Mouse (Mus musculus) cerebellum, postnatal 4 days (tissue): Measurements from ENCODE around the gene Dhx37.
"Not testable (repeated sequence)": the region's sequence is repeated elsewhere in the genome, so short reads cannot be mapped to it uniquely, and the experiment has no call there.

Source experiments
- DNase-seq, 2 experiments: peaks; one replicate each; pipeline ENCODE4 v3.0.0; 2022; ENCODE audit warnings: low spot score in 2 of 2, mixed read lengths in 1 of 2

Gene Dhx37

GRCm38 (mm10) chr5:125389579-125390441 is 44.1 kb downstream of the Dhx37 start, which contains the start of gene Ubc:
Gene Ubc (minus strand): TSS chr5:125390202.
- peak; percentile 72 to 89 for DNase-seq

DNA sequence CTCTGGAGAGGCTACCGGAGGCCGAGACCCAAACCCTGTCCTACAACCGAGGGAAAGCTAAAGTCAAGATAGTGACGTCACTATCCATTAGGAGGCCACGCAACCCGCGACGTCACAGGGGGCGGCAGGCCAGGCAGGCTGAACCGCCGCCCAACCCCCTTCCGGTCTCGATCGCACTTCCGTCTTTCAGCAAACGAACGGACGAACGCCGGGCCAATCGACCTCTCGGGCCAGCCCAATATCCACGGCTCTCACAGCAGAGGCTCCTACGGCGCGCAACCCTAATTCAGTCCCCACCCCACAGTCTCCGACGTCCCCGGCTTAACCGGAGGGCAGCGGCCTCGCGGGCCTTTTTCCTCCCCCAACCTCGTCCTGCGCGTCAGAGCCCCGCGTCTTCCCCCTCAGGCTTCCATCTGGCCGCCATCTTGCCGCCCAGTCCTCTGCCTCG is 44.8 kb downstream of the Dhx37 start, which contains the start of gene Gm10382:
TSS of gene Gm10382 (plus strand) at position 192 of the 448 bp plus-strand sequence.
- peak; percentile 58 to 77 for DNase-seq

DNA sequence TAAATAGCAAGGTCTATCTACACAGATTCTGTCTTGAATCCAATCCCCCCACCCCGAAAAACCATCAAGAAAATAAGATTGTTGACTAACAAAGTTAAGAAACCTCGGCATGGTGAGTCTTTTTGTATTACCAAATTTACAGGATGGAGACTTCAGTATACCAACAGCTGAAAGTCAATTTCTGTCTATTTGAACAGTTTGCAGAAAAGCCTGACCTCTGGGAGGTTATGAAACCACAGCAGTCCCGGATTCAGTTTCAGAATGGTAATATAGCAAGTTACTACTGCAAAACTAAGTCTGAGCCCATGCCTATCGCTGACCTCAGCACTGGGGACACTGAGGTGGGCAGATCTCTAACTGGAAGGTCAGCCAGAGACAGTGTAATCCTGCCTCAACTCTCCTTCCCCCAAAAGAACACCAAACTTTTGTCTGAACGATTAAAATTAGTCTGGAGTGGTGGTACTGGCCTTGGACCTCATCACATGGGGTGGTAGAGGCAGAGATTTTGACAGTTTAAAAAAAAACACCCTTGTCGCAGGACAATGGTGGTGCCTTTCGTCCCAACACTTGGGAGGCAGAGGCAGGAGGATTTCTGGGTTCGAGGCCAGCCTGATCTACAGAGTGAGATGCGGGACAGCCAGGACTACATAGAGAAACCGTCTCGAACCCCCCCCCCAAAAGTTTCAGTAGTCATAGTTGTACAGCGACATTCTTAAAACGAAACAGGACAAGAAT is 45.4 kb downstream of the Dhx37 start:
- DNase-seq = no peak

GRCm38 (mm10) chr5:125387295-125387694 is 46.6 kb downstream of the Dhx37 start:
- not testable (repeated sequence) for DNase-seq

- DNase-seq = no peak
These were observed 48.5 kb downstream of the Dhx37 start for GRCm38 (mm10) chr5:125385215-125385940.

- no peak for DNase-seq
These were observed 49.3 kb downstream of the Dhx37 start for GRCm38 (mm10) chr5:125384512-125385214.

- no peak for DNase-seq
These were observed 50.1 kb downstream of the Dhx37 start for GRCm38 (mm10) chr5:125383637-125384420.

DNA sequence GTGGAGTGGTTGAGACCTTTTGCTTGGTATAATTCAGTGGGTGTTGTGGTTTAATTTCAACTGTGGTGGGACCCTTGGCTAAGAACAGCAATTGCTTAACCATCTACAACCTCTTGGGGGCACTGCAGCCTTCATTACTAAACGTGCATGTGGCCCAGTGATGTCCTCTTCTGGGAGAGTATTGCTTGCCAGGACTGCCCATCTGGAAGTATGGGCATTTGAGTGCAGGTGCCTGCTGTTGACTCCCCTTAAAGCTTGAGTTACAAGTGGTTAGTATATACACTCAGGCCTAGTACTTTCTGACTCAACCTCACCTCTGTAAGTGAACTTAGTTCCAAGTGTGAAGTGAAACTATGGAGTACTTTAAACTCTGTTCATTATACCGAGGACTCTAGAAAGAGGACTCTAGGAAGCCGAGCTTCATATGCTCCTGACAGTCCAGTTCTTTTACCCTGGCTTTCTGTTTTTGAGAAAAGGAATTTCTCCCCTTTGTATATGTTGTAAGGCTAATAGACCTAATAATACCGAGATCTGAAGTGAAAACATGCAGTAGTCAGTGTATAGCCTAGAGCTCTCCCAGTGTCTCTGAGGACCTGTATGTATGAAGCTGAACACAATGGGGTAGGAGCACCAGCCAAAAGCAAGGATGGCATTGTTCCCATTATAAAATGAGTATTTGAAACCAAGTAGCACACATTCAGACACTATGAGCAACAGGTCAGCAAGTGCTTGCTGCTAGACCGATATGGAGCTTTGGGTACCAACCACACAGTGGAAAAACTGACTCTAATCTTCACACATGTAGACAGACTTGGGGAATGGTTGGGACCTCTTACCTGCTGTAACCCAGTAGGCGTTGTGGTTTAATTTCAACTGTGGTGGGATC is 51.0 kb downstream of the Dhx37 start:
- DNase-seq = peak in 1 of 2 experiments; percentile 56

GRCm38 (mm10) chr5:125381954-125382672 is 51.8 kb downstream of the Dhx37 start:
- DNase-seq = no peak

DNA sequence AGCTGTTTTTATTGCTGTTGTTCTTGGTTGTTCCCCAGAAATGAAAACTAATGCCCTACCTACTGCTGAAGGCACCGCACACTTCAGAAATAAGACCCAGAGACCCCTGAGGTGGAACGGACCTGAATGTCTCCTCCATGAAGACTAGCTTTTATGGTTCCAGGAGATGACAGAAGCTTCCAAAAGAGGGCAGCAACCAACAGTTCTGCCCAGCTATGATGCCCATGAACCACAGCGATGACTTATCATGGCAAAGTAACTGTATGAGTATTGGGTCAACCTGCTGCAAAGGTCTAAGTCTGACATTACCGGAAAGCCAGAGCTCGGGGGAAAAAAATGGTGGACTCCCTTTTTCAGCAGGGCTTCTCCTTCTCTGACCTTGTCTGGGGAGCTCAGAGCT is 55.0 kb downstream of the Dhx37 start:
- DNase-seq = no peak

GRCm38 (mm10) chr5:125377214-125377613 is 56.7 kb downstream of the Dhx37 start:
- no peak for DNase-seq

DNA sequence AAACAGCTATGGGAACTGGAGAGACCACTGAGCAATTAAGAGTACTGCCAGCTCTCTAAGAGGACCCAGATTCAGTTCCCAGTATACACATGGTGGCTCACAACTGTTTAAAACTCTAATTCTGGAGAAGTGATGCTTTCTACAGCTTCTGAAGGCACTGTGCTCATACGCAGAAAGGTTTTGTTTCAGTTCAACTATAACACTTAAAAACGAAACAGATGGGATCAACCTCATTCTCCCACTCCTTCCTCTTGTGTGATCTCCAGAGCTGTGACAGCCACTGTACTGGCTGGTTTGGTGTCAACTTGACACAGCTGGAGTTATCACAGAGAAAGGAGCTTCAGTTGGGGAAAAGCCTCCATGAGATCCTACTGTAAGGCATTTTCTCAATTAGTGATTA is 58.0 kb downstream of the Dhx37 start:
- DNase-seq = no peak

DNA sequence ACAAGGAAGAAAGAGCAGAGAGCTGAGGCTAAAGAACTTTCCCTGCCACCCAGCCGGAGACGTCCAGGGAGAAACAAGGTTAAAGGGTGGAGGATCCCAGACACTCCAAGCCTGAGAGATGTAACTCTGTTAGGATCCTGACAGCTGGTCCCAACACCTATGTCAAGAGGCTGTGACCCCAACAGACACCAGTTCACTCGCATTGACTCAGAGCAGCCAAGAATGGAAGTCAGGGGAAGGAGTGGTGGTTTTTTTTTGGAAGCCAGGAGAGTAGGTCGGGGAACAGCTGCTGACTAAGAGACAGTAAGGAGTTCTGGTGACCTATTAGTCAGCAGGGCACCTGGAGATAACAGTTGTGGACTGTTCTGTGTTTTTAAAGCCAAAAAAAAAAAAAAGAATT is 61.9 kb downstream of the Dhx37 start:
- DNase-seq = no peak

- DNase-seq = no peak
These were observed 62.8 kb downstream of the Dhx37 start for GRCm38 (mm10) chr5:125370950-125371693.

GRCm38 (mm10) chr5:125368568-125368967 is 65.4 kb downstream of the Dhx37 start:
- peak in 1 of 2 experiments; percentile 65 for DNase-seq

GRCm38 (mm10) chr5:125368156-125368555 is 65.8 kb downstream of the Dhx37 start:
- DNase-seq = no peak

DNA sequence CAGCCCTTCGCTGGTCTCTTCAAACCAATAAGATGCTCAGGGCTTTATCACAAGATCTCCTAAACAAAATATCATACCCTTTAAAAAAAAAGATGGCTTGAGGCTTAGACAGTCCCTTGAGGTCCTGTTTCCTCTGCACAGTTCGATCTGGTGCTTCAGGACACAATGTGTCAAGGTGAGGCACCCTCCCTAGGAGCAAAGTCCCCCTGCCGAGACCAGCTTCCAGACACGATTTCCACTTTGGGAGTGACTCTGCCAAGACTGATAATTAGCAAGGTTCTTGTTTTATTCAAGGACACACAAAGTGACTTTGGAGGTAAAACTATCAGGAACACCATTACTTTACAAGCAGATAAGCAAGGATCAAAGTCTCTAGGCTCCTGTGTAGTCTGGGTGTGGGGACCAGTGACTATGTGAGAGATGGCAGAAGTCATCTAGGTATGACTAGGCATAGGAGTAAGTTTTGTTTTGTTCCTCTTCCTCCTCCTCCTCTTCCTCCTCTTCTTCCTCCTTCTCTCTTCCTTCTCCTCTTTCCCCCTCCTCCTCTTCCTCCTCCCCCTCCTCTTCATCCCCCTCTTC is 69.0 kb downstream of the Dhx37 start:
- no peak for DNase-seq

DNA sequence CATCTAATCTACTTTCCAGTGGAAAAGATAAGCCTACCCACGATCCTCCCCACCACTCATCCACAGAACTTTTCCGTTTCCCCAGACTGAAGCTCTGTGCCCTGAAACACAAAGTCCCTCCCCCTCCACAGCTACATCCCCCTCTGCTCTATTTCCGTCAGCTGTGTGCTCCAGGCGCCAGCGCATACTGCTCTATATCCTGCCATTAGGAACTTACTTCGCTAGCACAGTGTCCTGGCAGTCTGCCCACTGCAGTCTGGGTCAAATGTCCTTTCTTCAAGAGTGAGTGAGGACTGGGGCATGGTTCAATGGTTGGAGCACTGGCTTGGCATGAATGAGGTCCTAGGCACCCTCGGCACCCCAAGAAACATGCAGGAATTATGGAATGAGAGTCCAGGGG is 70.0 kb downstream of the Dhx37 start:
- no peak for DNase-seq
